Mouse (Mus musculus) midbrain, embryonic 11.5 days (tissue): ENCODE measurements around the gene Mfsd12. TPM values are rescaled to one million over a fixed set of nuclear protein-coding genes. Genes with fewer than 3 reads are reported as not detected.

ENCODE experiments used
- ATAC-seq: fragments of 200-750 bp; cut with Nextera tagmentation; 2 replicates; pipeline ENCODE4 v1.8.0; 2017; ENCODE audit warnings: moderate TSS enrichment, moderate library complexity; ENCODE audit not compliant: low FRiP score
- DNase-seq: peaks from one replicate; pipeline ENCODE4 v3.0.0; 2015; ENCODE audit warnings: low spot score; ENCODE audit errors: missing footprints
- H3K27ac ChIP-seq: fragments of 300-500 bp; sonication (generic); 2 replicates; pipeline ENCODE4 v1.5.1; 2014; ENCODE audit warnings: low read depth, low read length
- H3K27me3 ChIP-seq: fragments of 300-500 bp; sonication (generic); 2 replicates; pipeline ENCODE4 v1.6.1; 2014; ENCODE audit warnings: mild to moderate bottlenecking, low read length, moderate library complexity, mixed read lengths; ENCODE audit not compliant: control insufficient read depth, insufficient read depth
- H3K36me3 ChIP-seq: fragments of 300-500 bp; sonication (generic); 2 replicates; pipeline ENCODE4 v1.6.1; 2014; ENCODE audit warnings: mild to moderate bottlenecking, low read length, moderate library complexity, mixed read lengths; ENCODE audit not compliant: control insufficient read depth, insufficient read depth
- H3K4me1 ChIP-seq: fragments of 300-500 bp; sonication (generic); 2 replicates; pipeline ENCODE4 v1.6.1; 2014; ENCODE audit warnings: low read length; ENCODE audit not compliant: control insufficient read depth, insufficient read depth
- H3K4me2 ChIP-seq: fragments of 300-500 bp; sonication (generic); 2 replicates; pipeline ENCODE4 v1.6.1; 2014; ENCODE audit warnings: mild to moderate bottlenecking, moderate library complexity
- H3K4me3 ChIP-seq: fragments of 300-500 bp; sonication (generic); 2 replicates; pipeline ENCODE4 v1.5.1; 2014; ENCODE audit warnings: low read depth, low read length
- H3K9ac ChIP-seq: fragments of 300-500 bp; sonication (generic); 2 replicates; pipeline ENCODE4 v1.6.1; 2014; ENCODE audit warnings: low read length
- H3K9me3 ChIP-seq: fragments of 300-500 bp; sonication (generic); 2 replicates; pipeline ENCODE4 v1.6.1; 2016; ENCODE audit warnings: low read length; ENCODE audit not compliant: control insufficient read depth
- WGBS: fragments of 180-500 bp; shearing (Covaris S2); extraction: QIAGEN DNeasy Blood & Tissue Kit; methylation state at CpG from one replicate; pipeline ENCODE4 v1.1.7; 2014; 5-methylcytosine and 5-hydroxymethylcytosine counted together
- polyA plus RNA-seq: library from polyadenylated mRNA; unstranded; fragments of >200 nt; fragmentation: Nextera tagmentation; extraction: Ambion mirVana; gene quantifications from 2 replicates; pipeline ENCODE4 v1.2.1, GENCODE M21; 2014

Gene Mfsd12
- polyA plus RNA-seq, 1 experiment from 2014 or later: 4.4 TPM

GRCm38 (mm10) chr10:81379809-81380378 lies 22.6 kb downstream of the Mfsd12 start:
- 89% methylated on average over 6 of the region's 6 CpGs for WGBS

GRCm38 (mm10) chr10:81382039-81382438 lies 24.7 kb downstream of the Mfsd12 start:
- Histone ChIP-seq H3K36me3 (peaks cover 5% of the 10 kb centered on the region), H3K4me3 (no peak overlapping the region), H3K9ac (no peak overlapping the region), H3K9me3 (no peaks in the 10 kb centered on the region), H3K4me1 (peaks cover 20% of the 10 kb centered on the region), H3K4me2 (no peak overlapping the region), H3K27me3 (no peaks in the 10 kb centered on the region), H3K27ac (no peak overlapping the region)
- 87% methylated on average over 5 of the region's 5 CpGs for WGBS
- ATAC-seq: no peak
- no peak for DNase-seq

More at GRCm38 (mm10) chr10:81379809-81380378, 22.6 kb downstream of the Mfsd12 start:
- H3K9ac ChIP-seq: no peak overlapping the region
- H3K4me1 ChIP-seq: peaks cover 20% of the 10 kb centered on the region
- H3K4me2 ChIP-seq: no peak overlapping the region
- H3K27ac ChIP-seq: no peak overlapping the region
- peaks cover 3% of the 10 kb centered on the region; the same call in 1 of the 2 replicates for H3K36me3 ChIP-seq
- no peak for ATAC-seq
- no peaks in the 10 kb centered on the region for H3K9me3 ChIP-seq
- no peak for DNase-seq
- no peak overlapping the region for H3K4me3 ChIP-seq
- no peaks in the 10 kb centered on the region for H3K27me3 ChIP-seq

- ATAC-seq (peak; percentile 95), DNase-seq (peak; percentile 100)
- peaks cover 16% of the 10 kb centered on the region for H3K36me3 ChIP-seq
- peaks cover 14% of the 10 kb centered on the region for H3K4me1 ChIP-seq
- no peaks in the 10 kb centered on the region for H3K27me3 ChIP-seq
- H3K27ac ChIP-seq: peak within 1 kb of the TSS; percentile 72
- no peaks in the 10 kb centered on the region for H3K9me3 ChIP-seq
- peak within 1 kb of the TSS; percentile 96 for H3K4me3 ChIP-seq
- H3K4me2 ChIP-seq: peak within 1 kb of the TSS; percentile 95
- 5% methylated on average over 51 of the region's 54 CpGs for WGBS
- H3K9ac ChIP-seq: peak within 1 kb of the TSS; percentile 84
Measured at GRCm38 (mm10) chr10:81383802-81384604, 26.7 kb downstream of the Mfsd12 start, which contains the start of the genes Dohh and Gm48551. Gene Dohh, plus strand, starts transcription at chr10:81384428. Gene Gm48551, plus strand, starts transcription at chr10:81384466.

- peaks cover 16% of the 10 kb centered on the region for H3K36me3 ChIP-seq
- WGBS: under 1% methylated on average over 19 of the region's 19 CpGs
- peak overlapping the region; percentile 84 for H3K9ac ChIP-seq
- peak overlapping the region; percentile 96 for H3K4me3 ChIP-seq
- no peaks in the 10 kb centered on the region for H3K27me3 ChIP-seq
- H3K4me1 ChIP-seq: peaks cover 14% of the 10 kb centered on the region
- H3K4me2 ChIP-seq: peak overlapping the region; percentile 95
- no peaks in the 10 kb centered on the region for H3K9me3 ChIP-seq
- peak overlapping the region; percentile 72 for H3K27ac ChIP-seq
- ATAC-seq: peak; percentile 28
- DNase-seq: no peak
Measured at GRCm38 (mm10) chr10:81384605-81384982, 27.3 kb downstream of the Mfsd12 start.

GRCm38 (mm10) chr10:81385603-81386306 lies 28.5 kb downstream of the Mfsd12 start:
- peaks cover 17% of the 10 kb centered on the region for H3K4me1 ChIP-seq
- peak overlapping the region; percentile 95; the same call in 1 of the 2 replicates for H3K4me2 ChIP-seq
- no peak for ATAC-seq
- DNase-seq: no peak
- 88% methylated on average over 22 of the region's 22 CpGs for WGBS
- H3K36me3 ChIP-seq: peaks cover 16% of the 10 kb centered on the region
- H3K9ac ChIP-seq: no peak overlapping the region
- no peaks in the 10 kb centered on the region for H3K9me3 ChIP-seq
- no peak overlapping the region for H3K4me3 ChIP-seq
- H3K27ac ChIP-seq: no peak overlapping the region
- H3K27me3 ChIP-seq: no peaks in the 10 kb centered on the region

- DNase-seq: no peak
- H3K36me3 ChIP-seq: peaks cover 16% of the 10 kb centered on the region
- no peak overlapping the region for H3K4me2 ChIP-seq
- no peaks in the 10 kb centered on the region for H3K27me3 ChIP-seq
- peaks cover 17% of the 10 kb centered on the region for H3K4me1 ChIP-seq
- H3K9me3 ChIP-seq: no peaks in the 10 kb centered on the region
- no peak overlapping the region for H3K9ac ChIP-seq
- no peak for ATAC-seq
- H3K27ac ChIP-seq: no peak overlapping the region
- H3K4me3 ChIP-seq: no peak overlapping the region
- WGBS: 97% methylated on average over 20 of the region's 20 CpGs
Measured at GRCm38 (mm10) chr10:81387716-81388115, 30.4 kb downstream of the Mfsd12 start.

- H3K4me1 ChIP-seq: peaks cover 19% of the 10 kb centered on the region
Measured at GRCm38 (mm10) chr10:81388505-81389055, 31.3 kb downstream of the Mfsd12 start, which contains the start of gene Gm48552. Gene Gm48552, plus strand, starts transcription at chr10:81389005.

GRCm38 (mm10) chr10:81389373-81389772 lies 32.1 kb downstream of the Mfsd12 start:
- no peak overlapping the region for H3K4me2 ChIP-seq
- H3K27ac ChIP-seq: peak overlapping the region; percentile 25
- 38% methylated on average over 3 of the region's 3 CpGs for WGBS
- H3K27me3 ChIP-seq: no peaks in the 10 kb centered on the region
- peaks cover 21% of the 10 kb centered on the region for H3K4me1 ChIP-seq
- no peak overlapping the region for H3K4me3 ChIP-seq
- DNase-seq (peak; percentile 88), ATAC-seq (peak; percentile 2; the same call in 1 of the 2 replicates)
- H3K9me3 ChIP-seq: no peaks in the 10 kb centered on the region
- H3K36me3 ChIP-seq: peaks cover 16% of the 10 kb centered on the region
- peak overlapping the region; percentile 28; the same call in 1 of the 2 replicates for H3K9ac ChIP-seq

More at GRCm38 (mm10) chr10:81388505-81389055, 31.3 kb downstream of the Mfsd12 start, which contains the start of gene Gm48552:
- ATAC-seq: no peak
- WGBS: 88% methylated on average over 5 of the region's 5 CpGs
- Histone ChIP-seq H3K4me3 (no peak within 1 kb of the TSS), H3K27ac (peak within 1 kb of the TSS; percentile 25), H3K4me2 (no peak within 1 kb of the TSS), H3K9ac (peak within 1 kb of the TSS; percentile 28; the same call in 1 of the 2 replicates), H3K9me3 (no peaks in the 10 kb centered on the region), H3K27me3 (no peaks in the 10 kb centered on the region), H3K36me3 (peaks cover 16% of the 10 kb centered on the region)
- no peak for DNase-seq
